Mouse (Mus musculus) fibroblast of lung, adult 2 months (primary cell): Measurements from ENCODE around the gene Vegfa.
"Not testable (repeated sequence)": the region's sequence is repeated elsewhere in the genome, so short reads cannot be mapped to it uniquely, and the experiment has no call there.

Experiments
- DNase-seq: peaks from one replicate; pipeline ENCODE4 v3.0.0-alpha.2; 2011; ENCODE audit warnings: low read depth

The Vegfa gene

GRCm38 (mm10) chr17:45994281-45994817 is 37.8 kb downstream of the Vegfa start:
- DNase-seq: no peak

- DNase-seq: no peak
Observed at GRCm38 (mm10) chr17:45986915-45987314, 45.3 kb downstream of the Vegfa start.

- DNase-seq: no peak
Observed at GRCm38 (mm10) chr17:45986374-45986773, 45.8 kb downstream of the Vegfa start.

- not testable (repeated sequence) for DNase-seq
Observed at GRCm38 (mm10) chr17:45983185-45983584, 49.0 kb downstream of the Vegfa start.

- DNase-seq: no peak
Observed at GRCm38 (mm10) chr17:45981841-45982240, 50.3 kb downstream of the Vegfa start.

- no peak for DNase-seq
Observed at GRCm38 (mm10) chr17:45979025-45979805, 53.0 kb downstream of the Vegfa start.

- DNase-seq: no peak
Observed at GRCm38 (mm10) chr17:45974461-45974860, 57.7 kb downstream of the Vegfa start.

GRCm38 (mm10) chr17:45973214-45973613 is 59.0 kb downstream of the Vegfa start:
- no peak for DNase-seq

GRCm38 (mm10) chr17:45972405-45972804 is 59.8 kb downstream of the Vegfa start:
- no peak for DNase-seq

- no peak for DNase-seq
Observed at GRCm38 (mm10) chr17:45971800-45972199, 60.4 kb downstream of the Vegfa start.

- no peak for DNase-seq
Observed at GRCm38 (mm10) chr17:45970741-45971550, 61.2 kb downstream of the Vegfa start.

GRCm38 (mm10) chr17:45969596-45969995 is 62.6 kb downstream of the Vegfa start:
- DNase-seq: no peak

- no peak for DNase-seq
Observed at GRCm38 (mm10) chr17:45968341-45968740, 63.8 kb downstream of the Vegfa start.
